Mouse (Mus musculus) small intestine, adult 2 months (tissue): ENCODE measurements around the gene Kdsr. TPM values are rescaled to one million over a fixed set of nuclear protein-coding genes. Genes with fewer than 3 reads are reported as not detected.

Source experiments
- H3K27ac ChIP-seq: fragments of 200-500 bp; 2 replicates; pipeline ENCODE4 v1.5.1; 2012; ENCODE audit warnings: low read depth, low read length, control low read depth, inconsistent platforms; ENCODE audit not compliant: insufficient read depth
- H3K27me3 ChIP-seq: fragments of 200-500 bp; 2 replicates; pipeline ENCODE4 v1.6.1; 2012; ENCODE audit warnings: mild to moderate bottlenecking, moderate library complexity, low read length, inconsistent platforms; ENCODE audit not compliant: control insufficient read depth, insufficient read depth
- H3K36me3 ChIP-seq: fragments of 200-500 bp; 2 replicates; pipeline ENCODE4 v1.6.1; 2012; ENCODE audit warnings: mild to moderate bottlenecking, low read length, control low read depth, inconsistent platforms; ENCODE audit not compliant: control insufficient read depth, insufficient read depth
- H3K4me1 ChIP-seq: fragments of 200-500 bp; 2 replicates; pipeline ENCODE4 v1.6.1; 2012; ENCODE audit warnings: low read length, inconsistent platforms, mixed read lengths; ENCODE audit not compliant: control insufficient read depth, insufficient read depth, insufficient read length
- H3K4me3 ChIP-seq: fragments of 200-500 bp; 2 replicates; pipeline ENCODE4 v1.5.1; 2012; ENCODE audit warnings: low read depth, mild to moderate bottlenecking, control low read depth, inconsistent platforms, low read length, moderate library complexity
- CTCF ChIP-seq: fragments of 200-500 bp; IDR thresholded peaks from 2 replicates; pipeline ENCODE4 v1.5.1; 2012; ENCODE audit warnings: low read depth, mild to moderate bottlenecking, control low read depth, inconsistent platforms, low read length, moderate library complexity, mixed read lengths; ENCODE audit not compliant: insufficient replicate concordance, insufficient read length; ENCODE audit errors: extremely low read depth
- POLR2A ChIP-seq: fragments of 200-500 bp; IDR thresholded peaks from 2 replicates; pipeline ENCODE4 v1.6.1; 2012; ENCODE audit warnings: low read depth, mild to moderate bottlenecking, control low read depth, inconsistent platforms, low read length, moderate library complexity
- WGBS: fragments of 180-500 bp; shearing (Covaris S2); methylation state at CpG from one replicate; pipeline ENCODE4 v1.1.7; 2018; 5-methylcytosine and 5-hydroxymethylcytosine counted together
- polyA plus RNA-seq: library from polyadenylated mRNA; depleted of rRNA; stranded (reverse); fragments of >200 nt; gene quantifications from 2 replicates; pipeline ENCODE4 v1.2.3, GENCODE M21; 2012

Kdsr gene
- polyA plus RNA-seq, 1 experiment: 12.1 TPM

- Histone ChIP-seq H3K27me3 (no peaks in the 10 kb centered on the region), H3K27ac (no peak overlapping the region), H3K4me1 (peaks cover under 1% of the 10 kb centered on the region; the same call in 1 of the 2 replicates), H3K36me3 (no peaks in the 10 kb centered on the region), H3K4me3 (no peak overlapping the region)
- WGBS: 80% methylated on average over 6 of the region's 6 CpGs
- no peak for TF ChIP-seq CTCF
- TF ChIP-seq POLR2A: no peak
Observed at GRCm38 (mm10) chr1:106707036-106707880, 52.3 kb downstream of the Kdsr start.

- Histone ChIP-seq H3K27ac (no peak overlapping the region), H3K4me1 (no peaks in the 10 kb centered on the region; the same call in 1 of the 2 replicates), H3K36me3 (no peaks in the 10 kb centered on the region), H3K4me3 (no peak overlapping the region), H3K27me3 (no peaks in the 10 kb centered on the region)
- TF ChIP-seq CTCF (no peak), POLR2A (no peak)
- 58% methylated on average over 3 of the region's 3 CpGs for WGBS
Observed at GRCm38 (mm10) chr1:106703183-106703582, 56.3 kb downstream of the Kdsr start.

- TF ChIP-seq CTCF: no peak
- no peak for TF ChIP-seq POLR2A
- Histone ChIP-seq H3K27me3 (no peaks in the 10 kb centered on the region), H3K36me3 (no peaks in the 10 kb centered on the region), H3K4me1 (no peaks in the 10 kb centered on the region; the same call in 1 of the 2 replicates), H3K4me3 (no peak overlapping the region), H3K27ac (no peak overlapping the region)
- 56% methylated on average over 4 of the region's 4 CpGs for WGBS
Observed at GRCm38 (mm10) chr1:106702471-106703175, 56.9 kb downstream of the Kdsr start.

- 59% methylated on average over 9 of the region's 9 CpGs for WGBS
- Histone ChIP-seq H3K4me3 (no peak overlapping the region), H3K36me3 (no peaks in the 10 kb centered on the region), H3K27ac (no peak overlapping the region), H3K4me1 (no peaks in the 10 kb centered on the region; the same call in 1 of the 2 replicates), H3K27me3 (no peaks in the 10 kb centered on the region)
- no peak for TF ChIP-seq POLR2A
- TF ChIP-seq CTCF: no peak
Observed at GRCm38 (mm10) chr1:106700520-106701114, 58.9 kb downstream of the Kdsr start.

GRCm38 (mm10) chr1:106696472-106696871 lies 63.1 kb downstream of the Kdsr start:
- H3K36me3 ChIP-seq: no peaks in the 10 kb centered on the region
- no peak overlapping the region for H3K27ac ChIP-seq
- no peaks in the 10 kb centered on the region; the same call in 1 of the 2 replicates for H3K4me1 ChIP-seq
- no peaks in the 10 kb centered on the region for H3K27me3 ChIP-seq
- 94% methylated on average over 5 of the region's 5 CpGs for WGBS
- H3K4me3 ChIP-seq: no peak overlapping the region
- TF ChIP-seq POLR2A (no peak), CTCF (no peak)

GRCm38 (mm10) chr1:106695649-106696048 lies 63.9 kb downstream of the Kdsr start:
- WGBS: 89% methylated on average over 4 of the region's 4 CpGs
- Histone ChIP-seq H3K4me1 (no peaks in the 10 kb centered on the region; the same call in 1 of the 2 replicates), H3K4me3 (no peak overlapping the region), H3K36me3 (no peaks in the 10 kb centered on the region), H3K27ac (no peak overlapping the region), H3K27me3 (no peaks in the 10 kb centered on the region)
- TF ChIP-seq CTCF (no peak), POLR2A (no peak)

- 87% methylated on average over 6 of the region's 6 CpGs for WGBS
- TF ChIP-seq CTCF (no peak), POLR2A (no peak)
- no peaks in the 10 kb centered on the region for H3K4me1 ChIP-seq
- H3K27me3 ChIP-seq: no peaks in the 10 kb centered on the region
- no peak overlapping the region for H3K27ac ChIP-seq
- H3K36me3 ChIP-seq: no peaks in the 10 kb centered on the region
- no peak overlapping the region for H3K4me3 ChIP-seq
Observed at GRCm38 (mm10) chr1:106694316-106694715, 65.2 kb downstream of the Kdsr start.
